Mouse (Mus musculus): Measurements from ENCODE around the gene Cux2. TPM values are rescaled to one million over a fixed set of nuclear protein-coding genes. Genes with fewer than 3 reads are reported as not detected.

Gene Cux2
- polyA plus RNA-seq, 1 experiment, result not detected

DNA sequence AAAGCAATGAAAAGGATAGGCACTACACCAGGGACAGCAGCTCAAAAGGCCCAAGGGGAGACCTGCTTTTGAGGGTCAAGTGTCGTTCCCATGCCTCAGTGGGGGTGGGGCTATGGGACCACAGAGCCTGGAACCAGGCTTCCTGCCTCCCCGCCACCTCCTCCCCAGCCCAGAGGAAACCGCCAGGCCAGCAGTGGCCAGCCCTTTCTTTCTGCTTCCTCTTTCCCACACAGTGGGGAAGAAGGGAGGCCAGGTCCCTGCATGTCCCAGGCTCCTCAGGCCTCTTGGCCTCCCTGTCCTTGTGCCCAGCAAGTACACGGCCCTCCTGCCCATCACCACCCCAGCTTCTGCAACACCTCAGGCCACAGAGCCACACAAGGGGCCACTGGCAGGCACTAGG lies 225.8 kb downstream of the Cux2 start:
- TF ChIP-seq GATA1 (IDR thresholded peaks at IDR 0.05; ENCODE audit: low read length), result no peak

DNA sequence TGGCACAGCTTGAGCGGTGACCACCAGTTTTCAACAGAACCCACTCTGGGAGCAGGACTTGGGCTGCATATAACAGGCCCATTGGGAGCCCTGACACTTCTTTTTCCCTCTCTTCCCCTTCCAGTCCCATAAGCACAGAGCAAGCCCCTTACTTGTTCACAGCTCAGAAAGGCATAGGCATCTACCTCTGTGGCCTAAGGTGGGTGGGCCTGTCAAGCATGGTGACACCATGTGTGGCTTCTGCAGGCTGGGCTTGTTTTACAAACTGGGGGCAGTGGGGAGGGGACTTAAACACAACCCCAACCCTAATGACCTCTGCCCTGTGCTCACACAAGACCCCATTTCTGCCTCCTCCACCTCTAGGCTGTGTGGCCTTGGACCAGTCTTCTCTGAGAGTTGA lies 226.2 kb downstream of the Cux2 start:
- no peak for TF ChIP-seq GATA1 (IDR thresholded peaks at IDR 0.05; ENCODE audit: low read length)

DNA sequence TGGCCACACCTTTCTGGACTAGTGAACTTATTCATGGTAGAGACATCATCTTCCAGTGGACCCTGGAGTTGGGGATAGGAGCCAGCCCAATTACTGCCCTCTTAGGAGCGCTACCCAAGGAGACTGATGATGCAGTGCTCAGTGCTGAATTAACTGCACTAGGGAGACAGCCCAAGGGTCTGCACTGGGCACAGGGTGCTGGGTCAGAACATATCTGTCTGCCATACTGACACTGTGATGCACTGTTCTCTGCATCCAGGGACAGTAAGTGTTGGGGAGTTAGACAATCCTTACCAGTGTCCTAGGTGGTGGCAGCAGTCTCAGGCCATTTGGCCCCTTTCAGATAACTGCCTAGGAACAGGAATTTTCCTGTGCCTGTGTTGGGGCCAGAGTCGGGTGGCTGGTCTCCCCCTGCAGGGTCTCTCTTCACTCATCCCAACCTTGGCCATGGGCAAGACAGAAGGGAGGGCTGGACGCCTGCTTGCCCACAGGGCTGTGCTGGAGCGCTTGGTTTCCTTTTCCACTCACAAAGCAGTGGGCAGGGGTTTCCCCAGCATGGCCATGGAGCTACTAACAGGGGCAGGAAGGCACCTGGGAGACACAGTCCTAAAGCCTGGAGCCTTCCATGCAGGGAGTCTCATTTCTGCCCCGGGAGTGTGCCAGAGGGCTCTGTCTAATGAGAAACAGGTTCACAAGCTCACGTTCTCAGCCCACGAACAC lies 227.0 kb downstream of the Cux2 start:
- TF ChIP-seq GATA1 (IDR thresholded peaks at IDR 0.05; ENCODE audit: low read length), result no peak

DNA sequence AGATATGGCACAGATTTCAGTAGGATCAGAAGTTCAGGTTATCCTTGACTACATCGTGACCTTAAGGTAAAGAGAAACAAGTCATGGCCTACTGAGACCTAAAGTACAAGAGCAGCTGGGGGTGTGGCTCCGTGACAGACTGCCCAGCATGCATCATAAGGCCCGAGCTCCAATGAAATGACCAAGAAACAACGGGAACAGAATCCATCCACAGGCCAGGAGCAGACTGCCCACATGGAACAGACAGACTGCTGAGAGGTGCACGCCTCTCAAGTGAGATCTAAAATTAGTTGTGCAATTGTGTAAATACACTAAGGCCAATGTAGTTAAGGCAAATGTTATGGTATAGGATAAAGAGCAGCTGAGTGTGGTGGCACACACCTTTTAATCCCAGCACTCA lies 228.3 kb downstream of the Cux2 start:
- no peak for TF ChIP-seq GATA1 (IDR thresholded peaks at IDR 0.05; ENCODE audit: low read length)

- no peak for TF ChIP-seq GATA1 (IDR thresholded peaks at IDR 0.05; ENCODE audit: low read length)
Measured at GRCm38 (mm10) chr5:121821116-121821515, 228.8 kb downstream of the Cux2 start.

DNA sequence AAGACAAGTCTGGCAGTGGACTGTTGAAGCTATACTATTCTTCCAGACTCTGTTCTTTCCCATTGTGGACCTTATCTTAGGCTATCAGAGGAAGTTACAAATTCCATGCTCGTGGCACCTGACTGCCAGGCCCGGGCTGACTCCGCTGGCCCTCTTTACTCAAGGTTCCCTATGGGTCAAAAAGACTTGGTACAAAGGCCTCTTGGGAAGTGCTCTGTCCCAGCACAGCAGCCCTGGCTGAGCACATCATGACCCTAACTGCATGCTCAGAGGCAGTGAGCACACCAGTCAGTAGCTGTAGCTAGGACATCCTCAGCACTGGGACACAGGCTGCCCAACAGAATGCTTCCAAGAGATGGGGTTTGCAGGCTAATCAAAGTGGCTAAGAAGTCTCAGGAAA lies 229.2 kb downstream of the Cux2 start:
- TF ChIP-seq GATA1 (IDR thresholded peaks at IDR 0.05; ENCODE audit: low read length), result no peak

- TF ChIP-seq GATA1 (IDR thresholded peaks at IDR 0.05; ENCODE audit: low read length), result no peak
Measured at GRCm38 (mm10) chr5:121820161-121820560, 229.7 kb downstream of the Cux2 start.

DNA sequence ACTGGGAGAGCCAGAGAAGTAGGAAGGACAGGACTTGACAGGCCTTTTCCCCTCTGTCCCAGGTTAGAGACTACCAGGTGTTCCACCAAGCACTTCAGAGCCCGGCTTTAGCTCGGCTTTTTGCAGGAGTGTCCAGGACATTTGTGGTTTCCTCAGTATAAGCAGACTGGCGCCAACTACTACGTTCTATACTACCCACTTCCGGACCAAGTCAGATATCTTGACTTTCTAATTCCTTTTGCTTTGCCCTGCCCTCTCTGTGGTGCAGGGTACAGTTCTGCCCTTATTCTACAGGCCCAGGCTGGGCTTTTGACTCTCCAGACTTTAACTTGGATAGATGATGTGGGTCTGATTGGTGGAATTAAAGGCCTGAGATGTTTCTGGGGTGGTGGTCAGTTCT lies 230.3 kb downstream of the Cux2 start:
- TF ChIP-seq GATA1 (IDR thresholded peaks at IDR 0.05; ENCODE audit: low read length), result no peak

- no peak for TF ChIP-seq GATA1 (IDR thresholded peaks at IDR 0.05; ENCODE audit: low read length)
Measured at GRCm38 (mm10) chr5:121818862-121819261, 231.0 kb downstream of the Cux2 start.

GRCm38 (mm10) chr5:121818401-121818800 lies 231.5 kb downstream of the Cux2 start:
- TF ChIP-seq GATA1 (IDR thresholded peaks at IDR 0.05; ENCODE audit: low read length), result no peak

DNA sequence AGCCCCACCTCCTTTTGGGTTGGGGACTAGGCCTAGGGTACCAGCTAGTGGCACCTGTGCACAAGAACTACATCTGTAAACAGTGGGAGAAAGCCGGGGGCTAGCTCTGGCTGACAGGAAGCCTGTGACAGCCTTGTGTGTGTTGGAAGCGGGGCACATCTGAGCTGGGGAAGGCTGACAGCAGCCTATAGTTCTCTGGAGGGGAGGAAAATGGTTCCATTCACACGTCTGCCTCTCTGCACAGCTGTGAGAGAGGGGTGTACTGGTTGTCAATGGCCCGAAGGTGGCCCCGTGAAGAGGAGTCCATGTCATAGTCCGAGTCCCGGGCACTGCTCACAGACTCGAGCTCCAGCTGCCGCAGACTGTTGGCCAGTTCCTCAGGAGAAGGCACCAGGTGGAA lies 232.4 kb downstream of the Cux2 start:
- TF ChIP-seq GATA1 (IDR thresholded peaks at IDR 0.05; ENCODE audit: low read length), result no peak

DNA sequence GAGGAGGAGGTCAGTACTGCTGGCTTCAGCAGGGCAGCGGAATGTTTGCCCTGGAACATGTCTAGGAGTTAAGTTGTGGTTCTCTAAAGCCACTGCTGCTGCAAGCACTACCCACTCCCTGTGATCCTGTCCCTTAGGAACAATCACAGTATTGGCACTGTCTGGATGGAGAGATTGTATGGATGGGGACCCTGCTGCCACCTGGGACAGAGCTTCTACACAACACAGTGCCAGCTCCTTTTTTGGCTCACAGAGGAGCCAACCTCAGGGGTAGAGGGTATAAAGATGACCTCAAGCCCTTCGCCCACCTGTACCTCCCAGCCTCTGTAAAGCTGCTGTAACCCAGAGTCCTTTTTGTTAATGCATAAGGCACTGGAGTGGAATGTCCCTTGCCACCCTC lies 233.3 kb downstream of the Cux2 start:
- TF ChIP-seq GATA1 (IDR thresholded peaks at IDR 0.05; ENCODE audit: low read length), result no peak

- no peak for TF ChIP-seq GATA1 (IDR thresholded peaks at IDR 0.05; ENCODE audit: low read length)
Measured at GRCm38 (mm10) chr5:121815867-121816380, 234.0 kb downstream of the Cux2 start.

DNA sequence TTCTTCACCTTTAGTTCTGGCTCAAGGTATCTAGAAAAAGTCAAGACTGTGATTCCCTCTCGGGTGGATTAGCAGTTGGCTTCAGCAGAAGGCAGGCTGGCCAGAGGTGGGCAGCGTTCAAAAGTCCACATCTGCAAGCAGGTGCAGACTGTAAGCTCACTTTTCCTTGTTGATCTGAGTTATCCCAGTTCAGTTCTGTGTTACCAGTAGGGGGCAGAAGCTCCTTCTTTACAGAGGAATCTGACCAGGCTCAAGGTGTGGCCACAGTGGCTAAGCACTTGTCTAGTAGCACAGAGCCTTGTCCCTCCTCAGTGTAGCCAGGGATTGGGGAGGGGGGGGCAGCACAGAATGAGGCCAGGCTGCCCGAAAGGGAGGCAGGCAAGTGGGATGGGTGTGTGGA lies 234.8 kb downstream of the Cux2 start:
- no peak for TF ChIP-seq GATA1 (IDR thresholded peaks at IDR 0.05; ENCODE audit: low read length)

GRCm38 (mm10) chr5:121813744-121814143 lies 236.2 kb downstream of the Cux2 start:
- no peak for TF ChIP-seq GATA1 (IDR thresholded peaks at IDR 0.05; ENCODE audit: low read length)

GRCm38 (mm10) chr5:121812526-121813243 lies 237.2 kb downstream of the Cux2 start:
- TF ChIP-seq GATA1 (IDR thresholded peaks at IDR 0.05; ENCODE audit: low read length), result no peak

DNA sequence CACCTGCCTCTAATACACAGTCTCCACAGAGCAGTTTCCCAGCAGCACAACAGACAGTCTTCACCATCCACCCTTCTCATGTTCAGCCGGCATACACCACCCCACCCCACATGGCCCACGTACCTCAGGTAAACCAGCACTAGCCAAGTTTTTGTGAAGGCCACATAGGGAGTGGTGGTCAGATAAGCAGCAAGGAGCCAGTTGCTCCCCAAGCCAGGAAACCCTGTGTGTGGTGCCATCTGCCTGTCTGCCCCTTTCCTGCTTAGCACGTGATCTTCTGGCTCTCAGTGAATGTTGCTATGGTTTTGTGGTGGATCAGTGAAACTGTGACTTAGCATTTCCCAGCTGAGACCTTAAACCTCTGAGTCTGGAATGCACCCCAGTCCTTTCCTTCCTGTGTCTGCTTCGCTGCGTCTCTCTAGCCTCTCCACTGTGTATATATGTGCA lies 238.4 kb downstream of the Cux2 start:
- no peak for TF ChIP-seq GATA1 (IDR thresholded peaks at IDR 0.05; ENCODE audit: low read length)

Data from G1E-ER4 (cell line).